Mouse (Mus musculus) left cerebral cortex, adult 2 months (tissue): ENCODE results near the gene Shld1. TPM values are rescaled to one million over a fixed set of nuclear protein-coding genes. Genes with fewer than 3 reads are reported as not detected.

ENCODE experiments used
- DNase-seq, 2 experiments: peaks; one replicate each; pipeline ENCODE4 v3.0.0; 2021 to 2022; ENCODE audit warnings: low spot score in 2 of 2, mixed read lengths in 1 of 2; ENCODE audit errors: extremely low spot score in 1 of 2
- H3K27ac ChIP-seq: fragments of 200-600 bp; 2 replicates; pipeline ENCODE4 v1.8.1; 2022
- H3K4me3 ChIP-seq: fragments of 200-600 bp; 2 replicates; pipeline ENCODE4 v1.8.1; 2022
- CTCF ChIP-seq: fragments of 200-600 bp; IDR thresholded peaks from 2 replicates; pipeline ENCODE4 v1.8.1; 2022; ENCODE audit warnings: antibody characterized with exemption, mild to moderate bottlenecking, moderate library complexity
- intact Hi-C: fragments of 180-260 bp; cut with DNase I; formaldehyde crosslinking; loops from one replicate; pipeline ENCODE4 v1.15.1; 2025
- total RNA-seq, 2 experiments: library from RNA; stranded (reverse); gene quantifications; 2 replicates each; pipeline ENCODE4 v1.2.3; 2021

The Shld1 gene
- total RNA-seq, 2 experiments from 2014 or later, result 9.6 to 10.7 TPM

DNA sequence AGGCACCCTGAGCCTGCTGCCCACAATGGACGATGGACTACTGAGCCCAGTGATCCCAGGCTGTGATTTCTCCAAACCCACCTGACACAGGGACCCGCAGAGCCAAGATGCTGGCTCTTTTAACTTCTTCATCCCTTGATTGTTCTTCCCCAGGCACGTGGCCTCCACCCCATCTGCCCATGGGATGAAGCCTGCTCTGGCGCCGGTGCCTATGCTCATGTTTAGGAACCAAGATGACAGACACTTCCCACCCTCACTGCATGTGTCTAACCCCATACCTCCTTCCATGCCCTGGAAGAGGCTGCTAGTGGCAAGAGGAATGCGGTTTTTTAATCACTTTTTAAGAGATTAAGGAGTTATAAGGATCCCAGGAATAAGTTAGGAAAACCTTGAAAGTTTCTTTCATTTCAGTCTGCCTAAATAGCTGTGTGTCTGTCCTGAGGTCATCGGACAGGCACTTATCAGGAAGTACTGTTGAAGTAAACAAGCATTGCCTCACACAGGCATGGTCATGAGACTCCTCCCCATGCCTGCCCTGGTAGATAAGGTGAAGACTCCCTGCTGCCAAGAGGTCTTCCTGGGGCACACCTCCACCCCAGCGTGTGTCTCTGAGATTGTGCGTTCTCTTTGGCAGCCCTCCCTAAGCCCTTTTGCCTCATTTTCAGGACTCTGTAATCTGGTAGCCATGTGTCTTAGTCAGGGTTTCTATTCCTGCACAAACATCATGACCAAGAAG is 8.8 kb downstream of the Shld1 start:
- Histone ChIP-seq H3K27ac (peak overlapping the region; percentile 67), H3K4me3 (no peak overlapping the region)
- no peak for TF ChIP-seq CTCF
- no peak for DNase-seq
- intact Hi-C loops, result no loop called here

DNA sequence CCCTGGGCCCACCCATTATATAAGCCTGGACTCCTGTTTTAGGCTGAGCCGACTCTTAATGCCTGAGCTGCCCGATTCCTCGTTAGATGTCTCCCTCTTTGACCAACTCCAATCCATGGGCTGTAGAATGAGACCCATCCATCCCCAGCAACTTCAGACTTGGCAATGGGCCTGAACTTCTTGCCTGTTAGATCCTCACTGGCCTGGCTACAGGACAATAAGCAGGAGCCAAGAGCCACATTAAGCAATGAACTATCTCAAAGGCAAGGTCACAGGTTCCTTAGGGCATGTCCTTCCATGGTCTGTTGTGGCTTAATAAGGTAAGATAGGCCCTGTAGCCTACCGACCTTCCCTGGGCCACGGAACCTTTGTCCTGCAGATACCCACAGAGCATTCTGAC is 9.8 kb downstream of the Shld1 start:
- H3K27ac ChIP-seq, result peak overlapping the region; percentile 48

DNA sequence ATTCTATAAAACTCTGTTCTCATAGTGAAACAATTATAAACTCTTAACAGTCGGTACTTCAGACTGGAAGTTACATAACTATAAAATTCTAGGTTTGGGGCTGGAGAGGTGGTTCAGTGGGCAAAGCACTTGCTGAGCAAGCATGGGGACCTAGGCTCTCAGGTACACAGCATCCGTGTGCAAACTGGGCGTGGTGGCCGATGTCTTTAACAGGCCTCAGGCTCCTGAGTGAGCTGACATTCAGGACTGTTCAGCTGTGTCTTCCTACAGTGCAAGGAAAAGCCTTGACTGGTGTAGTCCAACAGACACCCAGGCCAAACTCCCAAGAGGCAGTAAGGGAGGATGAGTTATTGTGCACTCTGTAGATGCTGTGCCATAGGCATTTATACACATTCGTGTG is 10.5 kb downstream of the Shld1 start:
- Histone ChIP-seq H3K27ac (peak overlapping the region; percentile 61), H3K4me3 (no peak overlapping the region)
- intact Hi-C loops, result no loop called here
- no peak for DNase-seq
- TF ChIP-seq CTCF, result no peak

More for the DNA sequence above, 9.8 kb downstream of the Shld1 start:
- intact Hi-C loops, result no loop called here
- H3K4me3 ChIP-seq, result no peak overlapping the region
- TF ChIP-seq CTCF, result no peak
- DNase-seq, result no peak

DNA sequence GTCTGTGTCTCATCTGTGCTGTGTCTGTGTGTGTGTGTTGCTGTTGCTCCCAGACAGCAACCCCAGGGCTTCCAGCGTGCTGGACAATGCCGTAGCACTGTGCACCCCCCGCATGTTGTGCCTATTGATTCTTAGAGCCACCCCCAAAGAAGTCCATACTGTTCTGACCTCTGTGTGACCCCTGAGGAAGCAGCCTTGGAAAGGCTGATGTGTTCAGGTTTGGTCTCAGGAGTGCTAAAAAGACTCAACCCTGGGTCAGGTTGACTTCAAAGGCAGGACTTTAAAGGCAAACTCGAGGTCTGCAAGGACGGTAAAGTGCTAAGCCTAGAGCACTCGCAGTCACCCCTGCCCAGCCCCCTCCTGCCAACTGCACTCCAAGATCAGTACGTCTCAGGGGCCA is 11.0 kb downstream of the Shld1 start:
- H3K4me3 ChIP-seq, result no peak overlapping the region
- TF ChIP-seq CTCF, result no peak
- H3K27ac ChIP-seq, result peak overlapping the region; percentile 61
- intact Hi-C loops, result no loop called here
- DNase-seq, result no peak

DNA sequence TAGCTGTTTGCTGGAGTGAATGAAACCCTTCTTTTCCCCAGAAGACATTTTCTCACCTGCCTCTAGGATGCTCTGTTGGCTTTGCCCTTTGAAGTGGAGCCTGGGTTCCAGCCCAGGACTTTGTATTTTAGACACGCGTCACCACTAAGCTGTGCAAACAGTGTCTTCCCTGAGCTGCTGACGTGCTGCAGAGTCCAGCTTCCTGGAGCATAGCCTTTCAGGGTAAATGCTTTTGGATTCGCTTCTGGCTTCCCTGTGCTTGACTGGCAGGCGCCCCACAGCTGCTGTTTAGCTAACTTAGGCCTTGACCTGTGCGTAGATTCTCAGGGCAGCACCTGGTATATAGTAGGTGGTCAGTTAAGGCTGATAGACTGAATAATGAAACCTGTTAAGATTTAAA is 11.7 kb downstream of the Shld1 start:
- intact Hi-C loops, result no loop called here
- peak overlapping the region; percentile 24; the same call in 1 of the 2 replicates for H3K4me3 ChIP-seq
- no peak for TF ChIP-seq CTCF
- H3K27ac ChIP-seq, result peak overlapping the region; percentile 61
- DNase-seq, result no peak

DNA sequence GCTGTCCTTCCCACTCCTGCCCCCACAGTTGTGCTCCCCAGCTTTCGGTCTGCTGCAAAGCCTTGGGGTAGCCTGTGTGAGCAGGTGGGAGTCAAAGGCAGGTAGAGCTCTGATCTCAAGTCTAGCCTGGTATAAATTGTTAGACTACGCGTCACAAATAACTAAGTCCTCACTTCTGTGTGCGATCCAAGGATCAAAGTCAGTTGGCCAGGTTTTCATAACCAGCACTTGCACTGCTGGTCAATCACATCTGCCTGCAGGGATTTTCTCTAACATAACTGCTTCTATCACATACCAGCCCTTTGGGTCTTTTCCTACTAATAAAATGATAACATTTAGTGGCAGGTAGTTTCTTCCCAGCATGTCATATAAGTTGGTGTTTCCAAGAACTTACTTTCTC is 14.2 kb downstream of the Shld1 start:
- DNase-seq, result no peak
- Histone ChIP-seq H3K4me3 (no peak overlapping the region), H3K27ac (peak overlapping the region; percentile 33)
- intact Hi-C loops, result loop anchor here (1.0 to 5.0 kb wide), 4 partner anchors 81 to 201 kb away; partner anchors contain the start of gene Chgb
- TF ChIP-seq CTCF, result no peak

DNA sequence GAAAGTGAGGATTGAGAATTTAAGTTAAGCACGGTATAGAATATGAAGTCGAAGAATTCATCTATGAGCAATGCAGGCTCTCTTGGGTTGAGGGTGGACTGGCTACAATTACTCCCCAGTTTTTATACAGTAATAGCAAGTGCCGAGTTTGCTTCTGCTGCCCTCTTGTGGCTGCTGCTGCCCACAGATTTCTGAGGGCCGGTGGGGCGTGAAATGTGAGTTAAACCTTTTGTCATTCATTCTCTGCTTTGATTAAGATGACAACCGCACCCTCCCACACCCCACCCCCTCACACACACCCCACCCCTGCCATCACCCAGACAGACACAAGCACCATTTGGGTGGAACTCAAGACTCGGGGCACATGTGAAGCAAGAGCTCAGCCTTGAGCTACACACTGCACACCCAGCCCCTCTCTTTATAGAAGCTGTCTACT is 14.7 kb downstream of the Shld1 start:
- intact Hi-C loops, result loop anchor here (1.0 to 5.0 kb wide), 4 partner anchors 81 to 201 kb away; partner anchors contain the start of gene Chgb
- H3K27ac ChIP-seq, result peak overlapping the region; percentile 33; the same call in 1 of the 2 replicates
- TF ChIP-seq CTCF, result peak; percentile 82

DNA sequence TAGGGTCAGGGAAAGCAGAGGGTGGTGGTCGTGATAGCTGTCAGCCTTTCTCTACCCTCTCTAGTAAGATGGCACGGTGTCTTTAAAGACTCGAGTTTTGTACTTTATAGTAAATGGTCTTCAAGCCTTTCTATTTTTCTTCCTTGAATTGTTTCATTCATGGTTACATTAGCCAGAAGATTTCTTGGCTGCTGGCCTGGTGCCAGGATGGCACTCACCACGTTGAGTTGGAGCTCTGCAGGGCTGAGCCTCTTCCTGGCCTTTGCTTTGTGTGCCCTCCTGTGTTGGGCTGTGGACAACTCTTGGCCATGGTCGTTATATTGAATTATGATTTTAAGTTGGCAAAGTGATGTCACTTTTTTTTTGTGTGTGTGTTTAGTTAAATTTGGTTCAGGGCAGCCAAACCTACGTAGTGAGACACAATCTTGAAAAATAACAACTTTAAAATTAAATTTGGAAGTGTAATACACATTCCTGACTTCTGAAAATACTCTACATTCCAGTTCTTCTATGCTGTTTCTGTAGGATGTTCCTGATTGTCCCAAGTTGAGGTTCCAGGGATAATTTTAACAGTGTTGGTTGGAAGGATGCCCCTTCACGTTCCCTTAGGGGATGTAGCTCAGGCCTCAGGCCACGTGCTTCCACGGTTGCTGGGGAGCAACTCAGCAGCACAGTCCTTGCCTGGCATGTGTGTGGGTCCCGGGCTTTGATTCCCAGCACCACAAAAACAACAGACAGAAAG is 18.7 kb downstream of the Shld1 start:
- H3K4me3 ChIP-seq, result no peak overlapping the region
- intact Hi-C loops, result no loop called here
- no peak for DNase-seq
- no peak overlapping the region for H3K27ac ChIP-seq
- no peak for TF ChIP-seq CTCF

More for the DNA sequence above, 14.7 kb downstream of the Shld1 start:
- no peak overlapping the region for H3K4me3 ChIP-seq
- DNase-seq, result peak; percentile 63 to 80

DNA sequence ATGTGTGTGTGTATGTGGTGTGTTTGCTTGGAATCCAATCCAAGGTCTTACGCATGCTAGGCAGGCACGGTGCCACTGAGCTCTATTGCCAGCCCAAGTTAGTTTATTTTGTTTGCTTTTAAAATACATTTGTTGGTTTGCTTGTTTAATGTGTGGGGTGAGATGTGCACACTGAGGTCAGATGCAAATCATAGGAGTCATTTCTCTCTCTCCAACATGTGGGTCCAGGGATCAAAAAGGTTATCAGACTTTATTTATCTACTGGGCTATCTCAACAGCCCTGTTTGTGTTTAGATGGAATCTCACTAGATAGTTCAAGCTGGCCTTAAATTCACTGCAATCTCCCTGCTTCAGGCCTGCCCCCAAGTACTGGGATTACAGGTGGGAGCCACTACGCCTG is 19.6 kb downstream of the Shld1 start:
- Histone ChIP-seq H3K4me3 (no peak overlapping the region), H3K27ac (no peak overlapping the region)
- no peak for TF ChIP-seq CTCF
- intact Hi-C loops, result no loop called here
- DNase-seq, result no peak

DNA sequence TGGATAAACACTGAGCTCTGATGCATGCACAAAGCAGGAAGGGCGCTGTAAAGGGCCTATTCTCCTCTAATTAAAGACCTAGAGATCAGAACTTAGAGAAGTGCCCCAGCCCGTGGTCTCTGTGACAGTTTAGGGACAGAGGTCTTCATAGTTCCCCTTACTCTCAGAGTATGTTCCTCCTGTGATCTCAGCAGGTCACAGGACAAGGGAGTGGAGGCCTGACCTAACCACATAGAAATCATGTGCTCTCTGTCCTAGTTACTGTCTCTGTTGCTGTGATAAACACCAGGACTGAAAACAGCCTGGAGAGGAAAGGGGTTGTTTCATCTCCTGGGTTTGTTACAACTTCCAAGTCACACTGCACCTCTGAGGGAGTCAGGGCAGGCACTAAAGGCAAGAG is 23.8 kb downstream of the Shld1 start:
- DNase-seq, result no peak
- Histone ChIP-seq H3K27ac (no peak overlapping the region), H3K4me3 (no peak overlapping the region)
- intact Hi-C loops, result no loop called here
- no peak for TF ChIP-seq CTCF

DNA sequence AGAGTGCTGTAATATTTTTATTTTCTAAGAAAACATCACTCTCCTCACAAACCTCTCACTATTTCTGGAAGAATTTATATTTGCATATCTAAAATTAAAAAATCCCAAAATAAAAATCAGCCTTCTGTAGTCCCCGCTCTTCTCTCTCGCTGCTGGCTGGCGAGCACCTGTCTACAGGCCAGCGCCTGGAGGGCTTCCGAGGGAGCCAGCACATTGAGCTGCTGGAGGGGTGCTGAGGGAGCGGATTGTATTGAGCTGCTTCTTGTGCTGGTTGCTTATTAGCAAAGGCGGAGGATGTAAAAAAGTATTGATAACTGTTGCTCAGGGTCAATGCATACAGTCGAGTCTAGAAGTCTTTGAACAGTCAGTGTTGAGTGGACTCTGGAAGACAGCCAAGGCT is 25.3 kb downstream of the Shld1 start:
- no peak for TF ChIP-seq CTCF
- intact Hi-C loops, result no loop called here
- H3K4me3 ChIP-seq, result no peak overlapping the region
- no peak for DNase-seq
- peak overlapping the region; percentile 38; the same call in 1 of the 2 replicates for H3K27ac ChIP-seq

DNA sequence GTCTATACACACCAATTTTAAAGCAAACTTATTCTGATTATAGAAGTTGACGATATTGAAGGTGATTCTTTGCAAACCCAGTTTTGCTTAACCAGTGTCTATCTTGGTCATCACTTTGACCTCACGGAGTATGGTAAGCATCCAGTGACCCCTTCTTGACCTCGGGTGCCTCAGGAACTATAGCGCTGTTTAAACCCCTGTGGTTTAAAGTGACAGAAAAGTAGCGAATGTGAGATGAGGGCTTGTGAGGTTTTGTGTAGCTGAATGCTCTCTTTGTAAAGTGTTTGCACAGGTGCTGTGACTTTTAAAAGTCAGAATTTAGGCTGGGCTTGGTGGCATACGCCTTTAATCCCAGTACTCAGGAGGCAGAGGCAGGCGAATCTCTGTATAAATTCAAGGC is 27.8 kb downstream of the Shld1 start:
- H3K27ac ChIP-seq, result no peak overlapping the region
- no peak for TF ChIP-seq CTCF
- intact Hi-C loops, result loop anchor here (2.0 kb wide), 1 partner anchor 66 kb away; the partner anchor contains the start of gene Chgb
- no peak overlapping the region for H3K4me3 ChIP-seq
- DNase-seq, result no peak
